Mouse (Mus musculus): ENCODE measurements at regions not wholly inside any gene's neighbourhood (a gene's known extent, or its start where the extent isn't known, plus 50 kb on each side); places are given as distances from the start of the nearest gene placed in this dataset.

DNA sequence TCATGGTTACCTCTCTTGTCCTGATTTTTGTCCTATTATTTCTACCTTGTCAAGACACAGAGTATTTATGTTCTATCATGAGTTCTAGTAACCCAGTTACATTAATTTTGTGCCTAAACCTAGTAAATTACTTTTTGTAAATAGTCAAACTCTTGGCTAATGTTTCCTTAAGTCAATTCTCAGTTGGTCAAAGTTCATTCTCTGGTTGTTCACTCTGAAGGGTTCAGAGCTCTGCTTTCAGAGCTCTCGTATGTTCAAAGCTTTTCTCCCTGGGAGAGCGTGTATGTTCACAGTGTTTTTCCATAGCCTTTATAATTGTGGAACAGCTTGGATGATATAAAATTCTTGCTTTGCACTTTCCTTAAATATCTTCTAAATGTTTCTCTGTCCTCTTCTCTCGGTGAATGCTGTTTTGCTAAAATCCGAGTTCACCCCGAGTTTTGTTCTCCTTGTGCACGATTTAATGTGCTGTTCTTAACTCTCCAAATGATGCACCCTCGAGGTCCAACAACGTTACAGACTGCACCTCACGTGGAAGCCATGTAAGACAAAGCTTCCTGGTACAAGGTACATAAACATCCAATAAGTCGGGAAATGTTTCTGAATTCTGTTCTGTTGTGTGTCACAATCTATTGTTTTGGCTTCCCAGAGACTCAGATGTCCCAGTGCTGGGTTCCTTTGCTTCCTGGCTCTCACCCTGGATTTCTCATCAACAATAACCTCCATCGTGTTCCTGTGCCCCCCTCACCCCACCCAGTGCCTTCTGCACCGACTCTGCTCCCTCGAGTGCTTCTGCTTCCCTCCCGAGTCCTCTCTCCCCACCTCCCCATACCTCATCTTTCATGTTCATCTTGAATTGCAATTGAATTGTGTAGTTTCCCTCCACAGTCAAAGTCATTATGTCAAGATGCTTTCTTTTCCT, 90.3 kb upstream of the Npas2 start:
- TF ChIP-seq USF2 (conservative IDR thresholded peaks at IDR 0.05; ENCODE audit: low read depth, low read length) (no peak), HCFC1 (IDR thresholded peaks at IDR 0.05; ENCODE audit: low read depth, low read length) (no peak), MAX (IDR thresholded peaks at IDR 0.05; ENCODE audit: low read length) (no peak), TCF12 (IDR thresholded peaks at IDR 0.05; ENCODE audit: low read depth, low read length) (no peak), EP300 (IDR thresholded peaks at IDR 0.05; ENCODE audit: low read length) (no peak), MAFK (IDR thresholded peaks at IDR 0.05; ENCODE audit: insufficient replicate concordance, low read length) (no peak), MEF2A (IDR thresholded peaks at IDR 0.05; ENCODE audit: borderline replicate concordance, low read depth, low read length) (no peak), UBTF (IDR thresholded peaks at IDR 0.05; ENCODE audit: low read depth, low read length) (no peak), POLR2AphosphoS2 (IDR thresholded peaks at IDR 0.05; ENCODE audit: low read depth, low read length) (no peak), CTCF (conservative IDR thresholded peaks at IDR 0.05 in 1 of 2, IDR thresholded peaks at IDR 0.05 in 1 of 2; ENCODE audit: low read depth in 2 of 2, low read length in 2 of 2) (no peak), POLR2A (IDR thresholded peaks at IDR 0.05; ENCODE audit: low read depth, low read length) (no peak), ZC3H11A (IDR thresholded peaks at IDR 0.05; ENCODE audit: low read depth, low read length) (no peak), CHD1 (IDR thresholded peaks at IDR 0.05; ENCODE audit: low read depth, low read length) (no peak), RCOR1 (conservative IDR thresholded peaks at IDR 0.05; ENCODE audit: low read depth, low read length) (no peak)
